Mouse (Mus musculus) intestine, embryonic 16.5 days (tissue): ENCODE results near the gene Ddx56. TPM values are rescaled to one million over a fixed set of nuclear protein-coding genes. Genes with fewer than 3 reads are reported as not detected.

Experiments used
- ATAC-seq: fragments of 200-750 bp; cut with Nextera tagmentation; 2 replicates; pipeline ENCODE4 v1.8.0; 2017; ENCODE audit warnings: moderate TSS enrichment, moderate library complexity
- H3K27ac ChIP-seq: fragments of 300-500 bp; sonication (generic); 2 replicates; pipeline ENCODE4 v1.5.1; 2014; ENCODE audit warnings: mild to moderate bottlenecking, low read length
- H3K27me3 ChIP-seq: fragments of 300-500 bp; sonication (generic); replicated peaks from 2 replicates; pipeline ENCODE4 v1.6.1; 2014; ENCODE audit warnings: low read length, control low read depth, mixed read lengths; ENCODE audit not compliant: control insufficient read depth, insufficient read depth
- H3K36me3 ChIP-seq: fragments of 300-500 bp; sonication (generic); 2 replicates; pipeline ENCODE4 v1.6.1; 2014; ENCODE audit warnings: low read length, control low read depth; ENCODE audit not compliant: control insufficient read depth, insufficient read depth
- H3K4me1 ChIP-seq: fragments of 300-500 bp; sonication (generic); 2 replicates; pipeline ENCODE4 v1.6.1; 2014; ENCODE audit warnings: low read length, control low read depth, mixed read lengths; ENCODE audit not compliant: control insufficient read depth, insufficient read depth
- H3K4me2 ChIP-seq: fragments of 300-500 bp; sonication (generic); 2 replicates; pipeline ENCODE4 v1.6.1; 2014; ENCODE audit warnings: low read depth, low read length, control low read depth
- H3K4me3 ChIP-seq: fragments of 300-500 bp; sonication (generic); 2 replicates; pipeline ENCODE4 v1.5.1; 2014; ENCODE audit warnings: mild to moderate bottlenecking, low read length
- H3K9ac ChIP-seq: fragments of 300-500 bp; sonication (generic); 2 replicates; pipeline ENCODE4 v1.6.1; 2014; ENCODE audit warnings: low read depth, low read length
- H3K9me3 ChIP-seq: fragments of 300-500 bp; sonication (generic); 2 replicates; pipeline ENCODE4 v1.6.1; 2016; ENCODE audit warnings: low read length, control low read depth; ENCODE audit not compliant: control insufficient read depth
- WGBS: fragments of 180-500 bp; shearing (Covaris S2); extraction: QIAGEN DNeasy Blood & Tissue Kit; methylation state at CpG from one replicate; pipeline ENCODE4 v1.1.7; 2014; 5-methylcytosine and 5-hydroxymethylcytosine counted together
- polyA plus RNA-seq: library from polyadenylated mRNA; unstranded; fragments of >200 nt; fragmentation: Nextera tagmentation; extraction: Ambion mirVana; gene quantifications from 2 replicates; pipeline ENCODE4 v1.2.1, GENCODE M21; 2015

Ddx56 gene
- polyA plus RNA-seq, 1 experiment from 2014 or later: 110 TPM

- H3K4me1 ChIP-seq: no peaks in the 10 kb centered on the region
- 55% methylated on average over 19 of the region's 19 CpGs for WGBS
- no peak overlapping the region for H3K4me2 ChIP-seq
- no peak for ATAC-seq
- H3K36me3 ChIP-seq: no peaks in the 10 kb centered on the region
- no peaks in the 10 kb centered on the region for H3K27me3 ChIP-seq
- no peak overlapping the region for H3K4me3 ChIP-seq
- H3K27ac ChIP-seq: no peak overlapping the region
- no peak overlapping the region for H3K9ac ChIP-seq
- H3K9me3 ChIP-seq: no peaks in the 10 kb centered on the region
These were observed 22.9 kb downstream of the Ddx56 start for GRCm38 (mm10) chr11:6244707-6245106.

GRCm38 (mm10) chr11:6233025-6233424, 34.5 kb downstream of the Ddx56 start:
- Histone ChIP-seq H3K4me2 (no peak overlapping the region), H3K9me3 (peaks cover 5% of the 10 kb centered on the region; the same call in 1 of the 2 replicates), H3K4me3 (no peak overlapping the region), H3K36me3 (no peaks in the 10 kb centered on the region), H3K4me1 (no peaks in the 10 kb centered on the region; the same call in 1 of the 2 replicates), H3K27ac (no peak overlapping the region), H3K27me3 (no peaks in the 10 kb centered on the region), H3K9ac (no peak overlapping the region)
- 0 out of 2 replicates have a peak, but pooled peaks have one; percentile 32 for ATAC-seq
- 79% methylated on average over 4 of the region's 4 CpGs for WGBS

- Histone ChIP-seq H3K4me3 (peak within 1 kb of the TSS; percentile 36), H3K27me3 (no peaks in the 10 kb centered on the region; the same call in 1 of the 2 replicates), H3K9me3 (peaks cover 2% of the 10 kb centered on the region; the same call in 1 of the 2 replicates), H3K4me2 (peak within 1 kb of the TSS; percentile 39), H3K4me1 (no peaks in the 10 kb centered on the region; the same call in 1 of the 2 replicates), H3K36me3 (no peaks in the 10 kb centered on the region), H3K27ac (peak within 1 kb of the TSS; percentile 62; the same call in 1 of the 2 replicates), H3K9ac (peak within 1 kb of the TSS; percentile 12)
- WGBS: 60% methylated on average over 7 of the region's 7 CpGs
- ATAC-seq: peak; percentile 83
These were observed 37.6 kb downstream of the Ddx56 start, which contains the start of gene Npc1l1 for GRCm38 (mm10) chr11:6230012-6230411. TSS of gene Npc1l1 (minus strand) at chr11:6230143.

- no peak for ATAC-seq
- H3K27ac ChIP-seq: no peak overlapping the region
- H3K36me3 ChIP-seq: no peaks in the 10 kb centered on the region
- WGBS: 76% methylated on average over 14 of the region's 14 CpGs
- no peak overlapping the region for H3K4me2 ChIP-seq
- H3K4me1 ChIP-seq: no peaks in the 10 kb centered on the region
- no peaks in the 10 kb centered on the region for H3K9me3 ChIP-seq
- no peak overlapping the region for H3K9ac ChIP-seq
- H3K27me3 ChIP-seq: no peaks in the 10 kb centered on the region; the same call in 1 of the 2 replicates
- H3K4me3 ChIP-seq: no peak overlapping the region
These were observed 42.9 kb downstream of the Ddx56 start for GRCm38 (mm10) chr11:6224541-6225229.

GRCm38 (mm10) chr11:6222187-6222586, 45.4 kb downstream of the Ddx56 start:
- 94% methylated on average over 10 of the region's 10 CpGs for WGBS
- ATAC-seq: no peak
- no peaks in the 10 kb centered on the region; the same call in 1 of the 2 replicates for H3K27me3 ChIP-seq
- H3K4me3 ChIP-seq: no peak overlapping the region
- H3K9ac ChIP-seq: no peak overlapping the region
- H3K27ac ChIP-seq: no peak overlapping the region
- no peaks in the 10 kb centered on the region for H3K36me3 ChIP-seq
- H3K4me1 ChIP-seq: no peaks in the 10 kb centered on the region
- H3K9me3 ChIP-seq: no peaks in the 10 kb centered on the region
- no peak overlapping the region for H3K4me2 ChIP-seq

- H3K27me3 ChIP-seq: no peaks in the 10 kb centered on the region
- no peak overlapping the region for H3K4me2 ChIP-seq
- no peak overlapping the region for H3K9ac ChIP-seq
- ATAC-seq: no peak
- H3K4me3 ChIP-seq: no peak overlapping the region
- H3K9me3 ChIP-seq: no peaks in the 10 kb centered on the region
- H3K27ac ChIP-seq: no peak overlapping the region
- no peaks in the 10 kb centered on the region for H3K4me1 ChIP-seq
- 89% methylated on average over 6 of the region's 6 CpGs for WGBS
- H3K36me3 ChIP-seq: no peaks in the 10 kb centered on the region
These were observed 47.6 kb downstream of the Ddx56 start for GRCm38 (mm10) chr11:6219967-6220366.

GRCm38 (mm10) chr11:6218189-6218896, 49.2 kb downstream of the Ddx56 start:
- peak overlapping the region; percentile 25; the same call in 1 of the 2 replicates for H3K4me2 ChIP-seq
- no peak overlapping the region; the same call in 1 of the 2 replicates for H3K9ac ChIP-seq
- H3K27ac ChIP-seq: peak overlapping the region; percentile 14
- no peak overlapping the region for H3K4me3 ChIP-seq
- WGBS: 75% methylated on average over 11 of the region's 11 CpGs
- no peaks in the 10 kb centered on the region for H3K4me1 ChIP-seq
- no peaks in the 10 kb centered on the region for H3K9me3 ChIP-seq
- H3K27me3 ChIP-seq: no peaks in the 10 kb centered on the region
- H3K36me3 ChIP-seq: no peaks in the 10 kb centered on the region
- ATAC-seq: peak; percentile 76

GRCm38 (mm10) chr11:6216834-6217233, 50.7 kb downstream of the Ddx56 start:
- H3K9me3 ChIP-seq: no peaks in the 10 kb centered on the region
- H3K4me2 ChIP-seq: no peak overlapping the region
- no peak overlapping the region for H3K27ac ChIP-seq
- no peak overlapping the region for H3K9ac ChIP-seq
- H3K36me3 ChIP-seq: no peaks in the 10 kb centered on the region
- H3K27me3 ChIP-seq: no peaks in the 10 kb centered on the region
- 55% methylated on average over 3 of the region's 3 CpGs for WGBS
- H3K4me1 ChIP-seq: no peaks in the 10 kb centered on the region
- no peak overlapping the region for H3K4me3 ChIP-seq
- ATAC-seq: peak; percentile 30; the same call in 1 of the 2 replicates
